Mouse (Mus musculus) heart, embryonic 12.5 days (tissue): Measurements from ENCODE around the gene Pdlim1. TPM values are rescaled to one million over a fixed set of nuclear protein-coding genes. Genes with fewer than 3 reads are reported as not detected.

Experiments used
- ATAC-seq: fragments of 200-750 bp; cut with Nextera tagmentation; 2 replicates; pipeline ENCODE4 v1.8.0; 2017; ENCODE audit warnings: moderate TSS enrichment, moderate library complexity; ENCODE audit not compliant: insufficient number of reproducible peaks, low FRiP score
- H3K27ac ChIP-seq: fragments of 300-500 bp; sonication (generic); 2 replicates; pipeline ENCODE4 v1.5.1; 2016; ENCODE audit warnings: mild to moderate bottlenecking, moderate library complexity; ENCODE audit not compliant: poor library complexity, severe bottlenecking
- H3K27me3 ChIP-seq: fragments of 300-500 bp; sonication (generic); replicated peaks from 2 replicates; pipeline ENCODE4 v1.6.1; 2016; ENCODE audit warnings: mild to moderate bottlenecking, moderate library complexity
- H3K36me3 ChIP-seq: fragments of 300-500 bp; sonication (generic); 2 replicates; pipeline ENCODE4 v1.6.1; 2016; ENCODE audit warnings: mild to moderate bottlenecking, moderate library complexity
- H3K4me1 ChIP-seq: fragments of 300-500 bp; sonication (generic); replicated peaks from 2 replicates; pipeline ENCODE4 v1.6.1; 2016; ENCODE audit warnings: mild to moderate bottlenecking
- H3K4me2 ChIP-seq: fragments of 300-500 bp; sonication (generic); 2 replicates; pipeline ENCODE4 v1.6.1; 2016; ENCODE audit warnings: mild to moderate bottlenecking, moderate library complexity
- H3K4me3 ChIP-seq: fragments of 300-500 bp; sonication (generic); 2 replicates; pipeline ENCODE4 v1.5.1; 2016; ENCODE audit warnings: mild to moderate bottlenecking
- H3K9ac ChIP-seq: fragments of 300-500 bp; sonication (generic); 2 replicates; pipeline ENCODE4 v1.6.1; 2016; ENCODE audit warnings: mild to moderate bottlenecking, moderate library complexity
- H3K9me3 ChIP-seq: fragments of 300-500 bp; sonication (generic); replicated peaks from 2 replicates; pipeline ENCODE4 v1.6.1; 2016; ENCODE audit warnings: mild to moderate bottlenecking, moderate library complexity
- WGBS: fragments of 180-500 bp; shearing (Covaris S2); methylation state at CpG from one replicate; pipeline ENCODE4 v1.1.7; 2016; 5-methylcytosine and 5-hydroxymethylcytosine counted together
- polyA plus RNA-seq: library from polyadenylated mRNA; unstranded; fragments of >200 nt; fragmentation: Nextera tagmentation; extraction: Ambion mirVana; gene quantifications from 2 replicates; pipeline ENCODE4 v1.2.1, GENCODE M21; 2016

The Pdlim1 gene
- polyA plus RNA-seq, 1 experiment from 2014 or later: 311 TPM

GRCm38 (mm10) chr19:40259485-40259884 is 12.2 kb downstream of the Pdlim1 start:
- H3K4me1 ChIP-seq: peaks cover 60% of the 10 kb centered on the region
- H3K4me3 ChIP-seq: no peak overlapping the region
- H3K36me3 ChIP-seq: peaks cover 32% of the 10 kb centered on the region
- no peak for ATAC-seq
- WGBS: 59% methylated on average over 1 of the region's 1 CpGs
- no peak overlapping the region for H3K4me2 ChIP-seq
- H3K9me3 ChIP-seq: 0 out of 2 replicates have a peak, but pooled peaks cover 4% of the 10 kb centered on the region
- H3K27me3 ChIP-seq: no peaks in the 10 kb centered on the region
- no peak overlapping the region for H3K27ac ChIP-seq
- H3K9ac ChIP-seq: no peak overlapping the region

DNA sequence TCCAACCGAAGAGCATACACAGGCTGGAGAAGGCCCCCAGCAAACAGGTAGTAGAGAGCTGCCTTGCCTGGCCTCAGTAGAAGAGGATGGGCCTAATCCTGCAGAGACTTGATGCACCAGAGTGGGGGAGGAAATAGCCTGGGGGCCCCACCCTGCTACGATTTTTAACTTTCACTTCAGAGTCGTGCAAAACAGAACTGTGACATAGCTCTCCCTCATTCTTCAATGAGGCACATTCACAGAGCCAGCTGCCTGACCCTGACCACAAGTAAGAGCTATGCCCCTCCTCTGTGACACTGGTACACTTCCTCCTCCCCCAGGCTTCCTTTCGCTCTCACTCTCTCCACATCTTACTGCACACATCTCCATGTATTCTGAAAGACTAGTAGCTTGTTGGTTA is 14.2 kb downstream of the Pdlim1 start:
- 0 out of 2 replicates have a peak overlapping the region, but pooled peaks have one; percentile 42 for H3K9ac ChIP-seq
- ATAC-seq: no peak
- peaks cover 23% of the 10 kb centered on the region for H3K36me3 ChIP-seq
- no peak overlapping the region for H3K4me2 ChIP-seq
- WGBS: 46% methylated on average over 4 of the region's 4 CpGs
- H3K4me3 ChIP-seq: no peak overlapping the region
- peak overlapping the region; percentile 1; the same call in 1 of the 2 replicates for H3K27ac ChIP-seq
- peaks cover 75% of the 10 kb centered on the region for H3K4me1 ChIP-seq
- H3K27me3 ChIP-seq: no peaks in the 10 kb centered on the region
- H3K9me3 ChIP-seq: 0 out of 2 replicates have a peak, but pooled peaks cover 4% of the 10 kb centered on the region

DNA sequence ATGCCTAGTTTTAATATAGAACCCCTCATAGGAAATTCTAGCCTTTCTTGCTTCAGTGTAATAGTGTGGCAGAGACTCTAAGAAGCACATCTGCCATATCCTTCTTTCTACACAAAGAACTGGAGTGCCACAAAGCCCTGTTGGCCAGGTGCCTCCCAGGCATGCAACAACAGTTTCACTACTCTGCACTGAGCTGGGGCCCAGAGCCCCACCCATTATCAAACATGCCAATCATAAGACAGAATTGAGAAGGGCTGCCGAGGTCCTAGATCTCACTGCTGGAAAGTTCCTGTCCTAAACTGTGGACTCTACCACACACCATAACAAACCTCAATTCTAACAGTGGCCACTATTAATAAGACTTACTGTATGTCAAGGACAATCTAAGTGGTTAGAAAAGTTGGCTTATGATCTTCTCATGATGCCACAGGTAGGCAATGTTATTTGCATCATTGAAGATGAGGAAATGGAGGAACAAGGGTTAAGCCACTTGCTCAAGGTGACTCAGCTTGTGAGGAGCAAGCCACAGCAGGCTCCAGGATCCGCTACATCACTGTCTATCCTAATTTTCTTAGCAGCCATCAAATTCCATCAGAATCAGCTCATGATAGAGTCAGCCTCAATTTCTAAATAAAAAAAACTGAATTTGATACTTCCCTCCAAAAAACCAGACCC is 15.1 kb downstream of the Pdlim1 start:
- H3K4me1 ChIP-seq: peaks cover 74% of the 10 kb centered on the region

DNA sequence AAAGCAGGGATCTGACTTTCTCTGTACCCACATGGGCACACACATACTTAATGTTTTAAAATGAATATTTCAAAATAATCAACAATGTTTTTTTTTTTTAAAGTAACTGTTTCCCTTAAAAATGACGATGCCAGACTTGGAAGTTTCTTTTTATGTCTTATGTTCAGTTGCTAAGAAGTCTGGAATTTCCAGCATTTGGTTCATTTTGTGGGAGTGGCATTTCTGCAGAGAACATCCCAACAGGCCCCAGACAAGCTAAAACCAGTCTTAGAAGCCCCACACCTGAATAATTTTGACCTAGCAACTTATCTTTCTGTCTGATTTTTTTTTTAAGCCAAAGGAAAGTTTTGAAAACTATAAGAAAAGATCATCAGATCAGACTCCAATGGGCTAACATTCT is 16.1 kb downstream of the Pdlim1 start:
- 57% methylated on average over 1 of the region's 1 CpGs for WGBS
- Histone ChIP-seq H3K4me3 (no peak overlapping the region), H3K4me2 (no peak overlapping the region), H3K27ac (no peak overlapping the region), H3K9ac (no peak overlapping the region), H3K27me3 (no peaks in the 10 kb centered on the region), H3K4me1 (peaks cover 64% of the 10 kb centered on the region), H3K9me3 (no peaks in the 10 kb centered on the region), H3K36me3 (peaks cover 32% of the 10 kb centered on the region)
- no peak for ATAC-seq

More for the DNA sequence above, 15.1 kb downstream of the Pdlim1 start:
- WGBS: 52% methylated on average over 2 of the region's 2 CpGs
- no peak overlapping the region; the same call in 1 of the 2 replicates for H3K27ac ChIP-seq
- peaks cover 25% of the 10 kb centered on the region for H3K36me3 ChIP-seq
- no peak overlapping the region for H3K4me2 ChIP-seq
- no peak overlapping the region for H3K4me3 ChIP-seq
- no peaks in the 10 kb centered on the region for H3K27me3 ChIP-seq
- H3K9me3 ChIP-seq: no peaks in the 10 kb centered on the region
- ATAC-seq: no peak
- no peak overlapping the region for H3K9ac ChIP-seq

DNA sequence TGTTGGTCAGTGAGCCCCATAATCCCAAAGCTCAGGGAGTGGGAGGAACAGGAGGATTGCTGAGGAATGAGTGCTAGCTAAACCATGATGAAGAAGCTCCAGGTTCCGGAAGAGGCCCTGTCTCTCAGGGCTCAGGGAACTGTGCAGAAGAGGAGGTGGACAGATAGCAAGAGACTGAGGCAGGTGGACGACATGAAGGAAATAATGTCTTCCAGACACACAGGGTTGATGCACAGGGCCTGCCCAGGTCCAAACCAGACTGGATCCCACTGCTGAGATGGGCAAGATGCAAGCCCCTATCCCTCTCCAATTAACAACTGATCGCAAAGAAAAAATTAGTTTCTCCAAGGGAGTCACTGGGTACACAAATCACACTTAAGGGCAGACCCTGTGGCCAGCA is 16.9 kb downstream of the Pdlim1 start:
- Histone ChIP-seq H3K36me3 (peaks cover 36% of the 10 kb centered on the region), H3K27ac (no peak overlapping the region), H3K27me3 (no peaks in the 10 kb centered on the region), H3K9ac (no peak overlapping the region), H3K9me3 (no peaks in the 10 kb centered on the region), H3K4me3 (no peak overlapping the region), H3K4me1 (peaks cover 64% of the 10 kb centered on the region), H3K4me2 (no peak overlapping the region)
- no peak for ATAC-seq
- 77% methylated on average over 3 of the region's 3 CpGs for WGBS

- Histone ChIP-seq H3K4me1 (peaks cover 66% of the 10 kb centered on the region), H3K4me2 (peak overlapping the region; percentile 24), H3K9ac (no peak overlapping the region), H3K27ac (peak overlapping the region; percentile 57), H3K4me3 (no peak overlapping the region), H3K9me3 (no peaks in the 10 kb centered on the region), H3K36me3 (peaks cover 27% of the 10 kb centered on the region), H3K27me3 (no peaks in the 10 kb centered on the region)
- ATAC-seq: peak; percentile 73
- WGBS: 29% methylated on average over 13 of the region's 13 CpGs
Observed at GRCm38 (mm10) chr19:40253768-40254167, 17.9 kb downstream of the Pdlim1 start.

DNA sequence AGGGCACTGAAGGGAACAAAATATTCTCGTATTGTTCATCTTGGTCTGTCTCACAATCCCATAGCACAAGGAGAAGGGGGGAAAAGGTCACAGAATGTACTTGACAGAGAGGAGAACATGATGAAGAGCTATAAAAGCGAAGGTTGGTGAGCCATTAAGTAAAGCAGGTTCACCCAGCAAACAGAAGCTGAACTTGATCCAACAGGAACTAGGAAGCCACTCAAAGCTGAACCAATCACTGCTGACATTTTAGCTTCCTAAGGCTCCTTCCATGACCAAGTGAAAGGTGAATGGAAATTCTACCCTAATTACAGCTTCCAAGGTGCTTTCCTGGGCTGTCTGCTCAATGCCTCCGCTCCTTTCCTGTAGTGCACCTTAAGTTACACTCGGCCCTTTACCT is 20.5 kb downstream of the Pdlim1 start:
- no peaks in the 10 kb centered on the region for H3K9me3 ChIP-seq
- no peak overlapping the region for H3K4me2 ChIP-seq
- no peak overlapping the region for H3K9ac ChIP-seq
- no peaks in the 10 kb centered on the region for H3K27me3 ChIP-seq
- H3K36me3 ChIP-seq: peaks cover 26% of the 10 kb centered on the region
- 90% methylated on average over 4 of the region's 4 CpGs for WGBS
- peaks cover 55% of the 10 kb centered on the region for H3K4me1 ChIP-seq
- no peak overlapping the region for H3K4me3 ChIP-seq
- H3K27ac ChIP-seq: no peak overlapping the region
- no peak for ATAC-seq

GRCm38 (mm10) chr19:40249352-40249751 is 22.3 kb downstream of the Pdlim1 start:
- H3K4me3 ChIP-seq: no peak overlapping the region
- H3K9ac ChIP-seq: no peak overlapping the region
- H3K9me3 ChIP-seq: no peaks in the 10 kb centered on the region
- peaks cover 26% of the 10 kb centered on the region for H3K36me3 ChIP-seq
- no peaks in the 10 kb centered on the region for H3K27me3 ChIP-seq
- ATAC-seq: peak; percentile 43; the same call in 1 of the 2 replicates
- H3K4me1 ChIP-seq: peaks cover 43% of the 10 kb centered on the region
- WGBS: 21% methylated on average over 11 of the region's 11 CpGs
- H3K4me2 ChIP-seq: peak overlapping the region; percentile 27
- peak overlapping the region; percentile 84 for H3K27ac ChIP-seq

GRCm38 (mm10) chr19:40248476-40248875 is 23.2 kb downstream of the Pdlim1 start:
- peaks cover 39% of the 10 kb centered on the region for H3K4me1 ChIP-seq
- no peak overlapping the region for H3K4me2 ChIP-seq
- no peak for ATAC-seq
- 93% methylated on average over 5 of the region's 5 CpGs for WGBS
- no peaks in the 10 kb centered on the region for H3K9me3 ChIP-seq
- no peak overlapping the region for H3K9ac ChIP-seq
- H3K4me3 ChIP-seq: no peak overlapping the region
- H3K36me3 ChIP-seq: peaks cover 26% of the 10 kb centered on the region
- no peaks in the 10 kb centered on the region for H3K27me3 ChIP-seq
- peak overlapping the region; percentile 64; the same call in 1 of the 2 replicates for H3K27ac ChIP-seq

DNA sequence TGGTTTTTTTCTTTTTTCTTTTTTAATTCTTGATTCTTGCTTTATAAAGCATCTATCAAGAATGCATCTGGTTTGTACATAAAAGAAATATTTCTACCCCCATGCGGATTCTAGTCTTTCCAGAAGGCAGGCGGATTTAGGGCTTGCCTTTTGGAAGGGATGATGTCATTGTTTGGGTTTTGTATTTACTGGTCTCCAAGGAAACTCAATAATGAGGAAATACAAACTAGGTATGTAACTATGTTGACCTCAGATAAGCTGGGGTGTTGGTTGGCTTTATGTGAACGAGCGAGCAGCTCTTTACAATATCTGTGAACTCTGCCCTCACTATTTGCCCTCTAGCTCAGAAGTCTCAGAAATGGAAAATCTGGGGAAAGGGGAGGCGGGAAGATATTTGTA is 24.4 kb downstream of the Pdlim1 start:
- H3K9me3 ChIP-seq: no peaks in the 10 kb centered on the region
- H3K4me3 ChIP-seq: no peak overlapping the region
- 26% methylated on average over 5 of the region's 5 CpGs for WGBS
- no peak overlapping the region for H3K4me2 ChIP-seq
- H3K27ac ChIP-seq: 0 out of 2 replicates have a peak overlapping the region, but pooled peaks have one; percentile 11
- peaks cover 39% of the 10 kb centered on the region for H3K4me1 ChIP-seq
- ATAC-seq: no peak
- no peak overlapping the region for H3K9ac ChIP-seq
- peaks cover 34% of the 10 kb centered on the region for H3K36me3 ChIP-seq
- H3K27me3 ChIP-seq: no peaks in the 10 kb centered on the region

- H3K9me3 ChIP-seq: no peaks in the 10 kb centered on the region
- ATAC-seq: no peak
- H3K4me1 ChIP-seq: peaks cover 44% of the 10 kb centered on the region
- WGBS: 76% methylated on average over 7 of the region's 7 CpGs
- no peak overlapping the region for H3K9ac ChIP-seq
- no peak overlapping the region for H3K4me2 ChIP-seq
- no peaks in the 10 kb centered on the region for H3K27me3 ChIP-seq
- peak overlapping the region; percentile 58 for H3K27ac ChIP-seq
- H3K36me3 ChIP-seq: peaks cover 34% of the 10 kb centered on the region
- H3K4me3 ChIP-seq: no peak overlapping the region
Observed at GRCm38 (mm10) chr19:40246646-40247267, 24.9 kb downstream of the Pdlim1 start.
